ENCODE assay signal across 8 mouse cellular contexts in the genomic region with DNA sequence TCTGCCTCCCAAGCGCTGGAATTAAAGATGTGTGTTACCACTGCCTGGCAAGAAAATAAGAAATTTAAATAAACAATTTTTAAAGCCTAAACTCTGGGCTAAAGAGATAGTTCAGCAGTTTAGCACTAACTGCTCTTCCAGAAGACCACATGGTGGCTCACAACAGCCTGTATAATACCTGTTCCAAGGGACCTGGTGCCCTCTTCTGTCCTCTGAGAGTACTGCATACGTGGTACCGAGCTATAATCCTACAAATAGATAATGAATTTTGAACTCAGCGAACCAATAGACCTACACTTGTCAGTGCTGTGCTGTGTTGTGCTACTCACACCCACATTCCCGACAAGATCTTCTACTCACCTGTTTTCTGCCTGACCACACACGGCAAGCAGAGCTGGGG. TPM values are rescaled to one million over a fixed set of nuclear protein-coding genes. Genes with fewer than 3 reads are reported as not detected.
A peak's percentile ranks its signal among the peaks of the same experiment; 100 is the strongest.
DNase-seq lines count a peak whose midpoint lies in the region; ATAC-seq lines count a peak whose summit lies in the region.

No protein-coding gene starts in this region.

- H3K4me1 ChIP-seq in kidney, embryonic 14.5 days (ENCODE audit: control insufficient read depth, insufficient read depth, low read length): no peaks in the 10 kb centered on the region
- H3K4me1 ChIP-seq in liver, embryonic 15.5 days (replicated peaks): peaks cover 12% of the 10 kb centered on the region; the same call in 1 of the 2 replicates
- H3K4me1 ChIP-seq in neural tube, embryonic 11.5 days (ENCODE audit: control insufficient read depth, insufficient read depth, low read length): no peaks in the 10 kb centered on the region

- no peak overlapping the region for H3K27ac ChIP-seq in kidney, embryonic 14.5 days (ENCODE audit: low read depth, low read length)
- H3K27ac ChIP-seq in liver, embryonic 15.5 days (replicated peaks): no peak overlapping the region
- H3K27ac ChIP-seq in neural tube, embryonic 11.5 days (ENCODE audit: low read depth, low read length): no peak overlapping the region

- no peak overlapping the region for H3K9ac ChIP-seq in kidney, embryonic 14.5 days (ENCODE audit: low read depth, low read length)
- no peak overlapping the region for H3K9ac ChIP-seq in liver, embryonic 15.5 days
- H3K9ac ChIP-seq in neural tube, embryonic 11.5 days (ENCODE audit: low read length): no peak overlapping the region

- 11% methylated on average over 6 of the region's 6 CpGs for WGBS in kidney, embryonic 14.5 days
- WGBS in liver, embryonic 15.5 days (ENCODE audit: insufficient replicate concordance): 5% methylated on average over 6 of the region's 6 CpGs
- 17% methylated on average over 6 of the region's 6 CpGs for WGBS in neural tube, embryonic 11.5 days

- no peak overlapping the region for H3K4me2 ChIP-seq in kidney, embryonic 14.5 days (replicated peaks; ENCODE audit: low read depth, low read length)
- H3K4me2 ChIP-seq in liver, embryonic 15.5 days: no peak overlapping the region
- no peak overlapping the region for H3K4me2 ChIP-seq in neural tube, embryonic 11.5 days (ENCODE audit: low read depth)

- no peak overlapping the region for H3K4me3 ChIP-seq in kidney, embryonic 14.5 days (ENCODE audit: low read length)
- no peak overlapping the region for H3K4me3 ChIP-seq in liver, embryonic 15.5 days (replicated peaks)
- no peak overlapping the region for H3K4me3 ChIP-seq in neural tube, embryonic 11.5 days (ENCODE audit: low read depth, low read length)

- H3K36me3 ChIP-seq in kidney, embryonic 14.5 days (ENCODE audit: control insufficient read depth, insufficient read depth, low read length): no peaks in the 10 kb centered on the region
- H3K36me3 ChIP-seq in liver, embryonic 15.5 days (replicated peaks): no peaks in the 10 kb centered on the region
- no peaks in the 10 kb centered on the region for H3K36me3 ChIP-seq in neural tube, embryonic 11.5 days (ENCODE audit: control insufficient read depth, insufficient read depth, low read length)

- H3K27me3 ChIP-seq in kidney, embryonic 14.5 days (ENCODE audit: control insufficient read depth, insufficient read depth, low read length): no peaks in the 10 kb centered on the region
- no peaks in the 10 kb centered on the region for H3K27me3 ChIP-seq in liver, embryonic 15.5 days
- H3K27me3 ChIP-seq in neural tube, embryonic 11.5 days (ENCODE audit: control insufficient read depth, insufficient read depth, low read length): no peaks in the 10 kb centered on the region

- no peaks in the 10 kb centered on the region for H3K9me3 ChIP-seq in kidney, embryonic 14.5 days (ENCODE audit: control insufficient read depth, low read length)
- no peaks in the 10 kb centered on the region for H3K9me3 ChIP-seq in liver, embryonic 15.5 days (replicated peaks)
- H3K9me3 ChIP-seq in neural tube, embryonic 11.5 days (ENCODE audit: control insufficient read depth, low read length): no peaks in the 10 kb centered on the region

- ATAC-seq in activated CD4-positive, CD25-positive, alpha-beta regulatory T cell, adult 4 months: peak; percentile 88
- ATAC-seq in kidney, embryonic 14.5 days (ENCODE audit: low FRiP score, low TSS enrichment): peak; percentile 76
- ATAC-seq in liver, embryonic 15.5 days (ENCODE audit: insufficient read depth): peak; percentile 76
- ATAC-seq in neural tube, embryonic 11.5 days (ENCODE audit: insufficient read depth, low FRiP score, low TSS enrichment): no peak

- peak; percentile 82 for DNase-seq in CD4-positive helper T cell, adult 2 months (ENCODE audit: low read depth, low spot score)
- peak; percentile 91 for DNase-seq in embryo, embryonic 10.5 days (ENCODE audit: low spot score)
- DNase-seq in heart, adult 9 months (ENCODE audit: low spot score in 2 of 2): peak; percentile 32 to 72
- DNase-seq in neural tube, embryonic 11.5 days (ENCODE audit: low spot score): peak; percentile 67
- DNase-seq in thymus, postnatal 10 days (ENCODE audit: low spot score in 2 of 2): peak; percentile 47 to 73

RNA-seq across cellular contexts. Expression of a gene that starts 5.8 kb away (rescaled TPM):
- 1 to 10 TPM; 2.8 to 3.0 TPM for polyA plus RNA-seq in activated CD4-positive, CD25-positive, alpha-beta regulatory T cell, adult 4 months (2017; shearing (Covaris generic))
- polyA plus RNA-seq in kidney, embryonic 14.5 days (2014; fragmentation: Nextera tagmentation; extraction: Ambion mirVana): 40.2 and 42.4 TPM in 2 replicates
- 5.8 and 6.7 TPM in 2 replicates for polyA plus RNA-seq in liver, embryonic 15.5 days (2015; fragmentation: Nextera tagmentation; extraction: Ambion mirVana)
- 63.8 and 65.1 TPM in 2 replicates for polyA plus RNA-seq in neural tube, embryonic 11.5 days (2014; fragmentation: Nextera tagmentation; extraction: Ambion mirVana)

RNA-seq across cellular contexts. Expression of a gene that starts 12.2 kb away (rescaled TPM):
- under 1 TPM; 0.29 to 0.58 TPM for polyA plus RNA-seq in activated CD4-positive, CD25-positive, alpha-beta regulatory T cell, adult 4 months (2017; shearing (Covaris generic))
- polyA plus RNA-seq in kidney, embryonic 14.5 days (2014; fragmentation: Nextera tagmentation; extraction: Ambion mirVana): 30.8 and 35.1 TPM in 2 replicates
- polyA plus RNA-seq in liver, embryonic 15.5 days (2015; fragmentation: Nextera tagmentation; extraction: Ambion mirVana): 11.9 and 13.3 TPM in 2 replicates
- polyA plus RNA-seq in neural tube, embryonic 11.5 days (2014; fragmentation: Nextera tagmentation; extraction: Ambion mirVana): 18.8 and 18.9 TPM in 2 replicates

RNA-seq across cellular contexts. Expression of a gene that starts 20.7 kb away (rescaled TPM):
- 1 to 10 TPM; 2.1 to 3.3 TPM for polyA plus RNA-seq in activated CD4-positive, CD25-positive, alpha-beta regulatory T cell, adult 4 months (2017; shearing (Covaris generic))
- polyA plus RNA-seq in kidney, embryonic 14.5 days (2014; fragmentation: Nextera tagmentation; extraction: Ambion mirVana): 60.7 and 129 TPM in 2 replicates
- 16.0 and 18.2 TPM in 2 replicates for polyA plus RNA-seq in liver, embryonic 15.5 days (2015; fragmentation: Nextera tagmentation; extraction: Ambion mirVana)
- polyA plus RNA-seq in neural tube, embryonic 11.5 days (2014; fragmentation: Nextera tagmentation; extraction: Ambion mirVana): 62.4 and 65.9 TPM in 2 replicates

RNA-seq across cellular contexts. Expression of a gene that starts 21.5 kb away (rescaled TPM):
- polyA plus RNA-seq in activated CD4-positive, CD25-positive, alpha-beta regulatory T cell, adult 4 months (2017; shearing (Covaris generic)): 100 to 1,000 TPM; 294 to 378 TPM
- polyA plus RNA-seq in kidney, embryonic 14.5 days (2014; fragmentation: Nextera tagmentation; extraction: Ambion mirVana): 317 and 358 TPM in 2 replicates
- 190 and 202 TPM in 2 replicates for polyA plus RNA-seq in liver, embryonic 15.5 days (2015; fragmentation: Nextera tagmentation; extraction: Ambion mirVana)
- 236 and 274 TPM in 2 replicates for polyA plus RNA-seq in neural tube, embryonic 11.5 days (2014; fragmentation: Nextera tagmentation; extraction: Ambion mirVana)

RNA-seq across cellular contexts. Expression of a gene that starts 21.6 kb away (rescaled TPM):
- 10 to 100 TPM in 1 of 2 experiments, 1 to 10 TPM in 1; 9.7 to 13.5 TPM for polyA plus RNA-seq in activated CD4-positive, CD25-positive, alpha-beta regulatory T cell, adult 4 months (2017; shearing (Covaris generic))
- 26.6 and 27.8 TPM in 2 replicates for polyA plus RNA-seq in kidney, embryonic 14.5 days (2014; fragmentation: Nextera tagmentation; extraction: Ambion mirVana)
- polyA plus RNA-seq in liver, embryonic 15.5 days (2015; fragmentation: Nextera tagmentation; extraction: Ambion mirVana): 14.1 and 14.4 TPM in 2 replicates
- polyA plus RNA-seq in neural tube, embryonic 11.5 days (2014; fragmentation: Nextera tagmentation; extraction: Ambion mirVana): 30.8 and 31.4 TPM in 2 replicates
